Mouse (Mus musculus) layer of hippocampus, adult 9-10 months (tissue): ENCODE results near the gene Efna4.

Source experiments
- DNase-seq: peaks from one replicate; pipeline ENCODE4 v3.0.0; 2022; ENCODE audit warnings: low spot score

Efna4 gene

DNA sequence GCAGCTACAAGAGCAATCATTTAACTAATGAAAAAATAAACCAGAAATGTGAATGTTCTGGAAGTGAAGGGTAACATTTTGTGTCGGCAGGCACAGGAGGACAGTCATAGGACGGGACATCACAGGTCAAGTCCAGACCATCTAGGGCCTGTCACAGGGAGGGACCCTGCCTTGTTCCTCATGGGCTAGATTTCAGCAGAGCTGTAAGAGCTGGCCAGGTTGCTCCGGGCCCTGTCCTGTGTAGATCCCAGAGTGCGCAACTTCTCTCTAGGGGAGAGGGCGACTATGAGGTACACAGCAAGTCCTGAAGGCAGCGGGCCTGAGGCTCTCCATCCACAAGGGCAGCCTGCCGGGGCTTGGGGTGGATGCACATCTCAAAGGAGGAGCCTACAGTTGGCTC is 23.8 kb upstream of the Efna4 start, which contains the start of gene Dcst2:
Gene Dcst2, plus strand, starts transcription at position 301 of the 400 bp plus-strand sequence.
- no peak for DNase-seq

DNA sequence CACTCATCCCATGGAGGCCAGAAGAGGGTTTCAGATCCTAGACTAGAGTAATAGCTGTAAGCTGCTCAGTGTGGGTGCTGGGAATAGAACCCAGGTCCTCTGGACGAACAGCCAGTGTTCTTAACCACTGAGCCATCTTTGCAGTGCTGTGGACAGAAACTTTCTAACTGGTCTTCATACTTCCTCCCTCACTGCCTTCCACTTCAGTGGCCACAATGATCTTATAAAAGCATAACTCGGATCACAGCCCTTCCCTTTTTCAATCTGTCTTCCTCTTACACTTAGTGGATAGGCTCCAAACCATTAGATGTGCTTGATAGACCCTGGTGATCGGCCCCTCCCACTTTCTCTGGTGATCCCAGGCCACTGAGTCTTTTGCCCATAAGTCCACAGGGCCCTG is 22.4 kb upstream of the Efna4 start:
- DNase-seq = no peak

DNA sequence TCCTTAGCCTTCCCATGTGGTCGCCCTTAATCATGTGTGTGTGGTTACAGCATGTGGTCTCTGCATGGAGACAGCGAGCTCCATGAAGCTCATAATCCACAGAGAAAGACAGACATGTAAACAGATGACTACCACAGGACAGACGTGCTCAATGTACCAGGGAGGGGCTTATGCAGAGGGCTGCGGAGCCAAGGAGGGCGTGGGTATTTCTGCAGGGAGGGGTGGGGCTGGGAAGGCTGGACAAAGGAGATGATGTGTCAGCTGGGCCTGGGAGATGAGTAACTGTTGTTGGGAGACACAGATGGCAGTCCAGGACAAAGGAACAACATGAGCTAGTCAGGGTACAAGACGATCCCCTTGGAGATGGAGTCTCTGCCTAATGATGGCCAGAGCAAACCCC is 21.8 kb upstream of the Efna4 start:
- no peak for DNase-seq

DNA sequence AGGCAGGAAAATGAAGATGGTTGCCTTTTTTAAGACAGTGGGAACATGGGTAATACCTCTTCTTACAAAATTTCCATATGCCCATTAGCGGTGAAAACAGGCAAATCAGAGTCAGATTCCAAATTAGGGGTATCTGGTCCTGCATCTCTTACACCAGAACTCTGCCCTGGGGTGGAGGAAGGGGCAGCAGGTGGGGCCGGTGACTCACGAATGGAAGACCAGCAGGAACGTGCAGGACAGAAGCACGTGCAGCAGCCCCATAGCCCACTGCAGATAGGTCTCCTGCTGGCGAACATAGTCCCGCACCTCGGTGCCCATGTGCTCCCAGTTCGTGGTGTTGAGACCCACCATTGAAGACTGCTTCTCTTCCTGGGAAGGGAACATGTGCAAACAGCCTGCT is 18.2 kb upstream of the Efna4 start:
- no peak for DNase-seq

DNA sequence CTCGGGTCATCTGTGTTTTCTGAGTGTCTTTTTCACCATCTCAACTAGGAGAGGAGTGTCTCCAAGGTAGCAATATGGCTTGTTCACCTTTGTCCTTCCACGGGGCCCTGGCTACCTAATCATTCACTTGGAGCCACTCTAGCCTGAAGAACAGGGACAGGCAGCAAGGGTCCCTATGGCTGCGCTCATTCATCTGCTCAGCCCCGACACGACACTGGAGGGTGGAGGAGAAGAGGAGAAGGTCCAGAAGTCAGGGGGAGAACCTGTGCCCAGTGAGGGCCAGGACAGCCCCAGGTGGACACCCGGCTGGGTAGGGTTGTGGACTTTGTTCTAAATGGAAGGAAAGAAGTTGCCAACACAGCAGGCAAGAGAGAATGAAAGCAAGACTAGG is 17.7 kb upstream of the Efna4 start:
- DNase-seq = no peak

DNA sequence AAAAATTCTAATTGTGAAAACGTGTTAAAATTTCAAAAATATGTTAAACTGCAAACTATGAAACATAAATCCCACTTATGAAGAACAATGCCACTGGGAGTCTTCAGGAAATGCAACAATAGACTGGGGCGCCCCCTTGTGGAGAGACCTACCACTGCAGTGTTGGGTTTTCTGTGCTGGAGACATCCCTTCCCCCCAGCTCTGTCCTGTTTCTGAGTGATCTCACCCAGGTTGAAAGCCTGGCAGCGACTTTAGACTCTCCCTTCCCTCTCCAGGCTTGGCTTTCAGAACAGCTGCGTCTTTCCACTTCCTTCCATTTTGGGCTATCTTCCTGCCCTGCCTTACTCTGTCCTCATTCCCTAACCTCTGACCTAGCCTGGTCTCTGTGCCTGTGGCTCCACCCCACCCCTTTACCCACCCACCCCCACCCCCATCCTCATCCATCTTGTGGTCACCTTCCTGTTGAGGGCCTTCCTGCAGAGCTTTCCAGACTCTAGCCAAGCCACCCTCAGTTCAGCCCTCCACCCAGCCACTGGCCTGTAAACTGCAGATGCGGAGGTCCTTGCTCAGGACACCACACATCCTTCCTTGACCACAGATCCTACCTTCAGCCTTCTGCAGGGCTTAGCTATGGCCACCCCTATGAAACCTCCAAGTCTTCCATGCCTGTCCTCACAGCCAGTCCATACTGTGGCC is 17.1 kb upstream of the Efna4 start:
- DNase-seq = peak; percentile 83

DNA sequence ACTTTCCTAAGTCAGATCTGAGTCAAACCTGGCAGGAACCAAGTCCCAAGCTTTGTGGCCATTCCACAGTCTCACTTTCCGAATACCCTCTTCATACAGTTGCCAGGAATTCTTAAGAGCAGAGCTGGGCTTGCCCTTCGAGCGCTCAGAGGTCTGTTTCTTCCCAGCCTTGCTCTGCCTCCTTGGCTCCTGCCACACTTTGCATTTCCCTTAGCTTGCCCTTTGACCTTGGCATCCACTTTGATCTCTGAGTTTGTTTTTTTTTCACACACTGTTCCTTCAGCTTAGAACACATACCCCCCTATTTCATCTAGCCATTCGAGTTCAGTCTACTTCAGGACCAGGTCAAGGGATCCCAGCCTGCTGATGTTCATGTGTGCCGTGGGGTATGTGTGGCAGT is 13.4 kb upstream of the Efna4 start:
- no peak for DNase-seq

DNA sequence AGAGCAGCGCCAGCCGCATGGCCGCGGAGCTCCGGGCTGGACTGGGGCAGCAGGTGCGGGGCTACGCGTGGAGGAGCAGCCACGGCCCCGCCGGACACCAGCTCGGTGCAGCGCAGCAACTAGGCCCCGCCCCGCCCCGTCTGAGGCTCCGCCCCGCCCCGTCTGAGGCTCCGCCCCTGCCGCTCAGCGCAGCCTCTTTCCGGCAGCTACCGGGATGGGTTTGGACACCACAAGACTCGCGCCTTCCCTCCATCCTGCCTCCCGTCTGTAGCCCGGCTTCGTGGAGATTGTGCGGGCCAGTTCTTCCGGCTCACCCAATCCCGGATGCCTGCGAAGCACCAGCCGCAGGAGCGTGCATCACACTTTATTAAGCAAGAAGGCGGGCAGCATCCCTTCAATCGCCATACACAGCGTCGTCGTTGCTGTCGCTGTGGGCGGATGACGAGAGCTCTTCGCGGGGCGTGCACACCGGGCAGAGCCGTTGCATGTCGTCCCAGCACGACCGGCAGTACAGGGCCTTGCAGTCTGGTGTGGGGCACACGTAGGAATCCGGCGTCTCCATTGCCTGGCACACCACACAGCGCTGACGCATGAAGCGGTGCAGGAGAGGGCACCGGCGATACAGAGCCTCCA is 12.2 kb upstream of the Efna4 start, which contains the start of gene Adam15:
Gene Adam15, minus strand, starts transcription at position 128 of the 633 bp plus-strand sequence.
- DNase-seq = peak; percentile 62

DNA sequence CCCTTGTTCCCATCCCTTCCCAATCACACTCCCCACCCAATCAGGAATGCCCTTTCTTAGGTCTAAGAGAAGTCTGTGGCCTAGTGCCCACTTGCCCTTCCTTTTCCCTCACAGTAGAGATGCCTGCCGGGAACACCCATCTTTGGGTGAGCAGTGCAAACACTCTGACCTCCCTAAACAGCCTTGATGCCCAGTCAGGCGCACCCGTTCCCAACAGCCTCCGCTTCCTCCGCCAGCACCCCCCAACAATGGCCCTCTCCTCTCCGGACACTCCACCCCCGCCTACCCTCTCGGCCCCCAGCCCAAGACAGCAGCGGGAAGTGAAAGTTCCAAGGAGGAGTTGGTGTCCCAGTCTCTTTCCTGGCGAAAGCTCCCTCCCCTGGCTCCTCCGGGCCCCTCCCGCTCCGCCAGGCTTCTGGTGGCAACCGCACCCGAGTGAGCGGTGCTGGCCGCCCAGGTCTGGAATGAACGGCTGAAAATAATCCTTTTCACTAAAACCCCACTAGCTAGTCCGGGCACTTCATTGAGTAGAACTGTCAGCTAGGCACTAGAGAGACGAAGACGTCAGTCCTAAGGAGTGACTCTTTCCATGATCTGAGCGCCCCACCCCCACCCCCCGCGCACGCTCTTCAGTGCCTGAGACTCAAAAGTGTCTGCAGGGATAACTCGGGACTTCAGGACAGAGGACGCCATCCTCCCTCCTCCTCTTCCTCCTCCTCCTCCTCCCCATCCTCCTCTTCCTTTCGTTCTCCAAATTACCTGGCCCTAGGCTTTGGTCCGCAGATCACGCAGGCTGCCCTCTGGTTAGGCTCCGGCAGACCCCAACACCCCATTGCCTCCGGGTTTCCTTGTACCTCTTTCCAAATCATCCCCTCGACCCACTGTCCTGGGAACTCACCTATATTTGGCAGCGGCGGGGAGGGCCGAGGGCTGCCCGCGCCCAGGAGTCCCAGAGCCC is 11.4 kb upstream of the Efna4 start:
- DNase-seq = no peak

DNA sequence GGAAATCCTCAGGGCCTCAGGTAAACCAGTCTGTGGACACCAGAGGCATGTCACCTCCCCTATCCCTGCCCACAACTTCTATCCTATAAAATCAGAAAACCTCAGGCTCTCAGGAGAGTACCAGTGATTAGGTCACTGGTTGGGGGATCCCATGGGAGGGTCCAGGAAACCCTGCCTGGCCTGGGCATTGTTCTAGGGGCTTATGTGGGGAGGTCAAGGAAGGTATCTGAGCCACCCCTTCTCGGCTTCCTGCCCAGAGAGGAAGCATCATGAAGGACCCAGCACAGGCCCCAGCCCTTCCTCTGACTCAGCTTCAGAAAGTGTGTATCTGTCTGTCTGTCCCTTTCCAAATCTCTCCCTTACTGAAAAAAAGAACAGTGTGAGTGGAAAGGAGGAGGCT is 10.1 kb upstream of the Efna4 start:
- DNase-seq = no peak

DNA sequence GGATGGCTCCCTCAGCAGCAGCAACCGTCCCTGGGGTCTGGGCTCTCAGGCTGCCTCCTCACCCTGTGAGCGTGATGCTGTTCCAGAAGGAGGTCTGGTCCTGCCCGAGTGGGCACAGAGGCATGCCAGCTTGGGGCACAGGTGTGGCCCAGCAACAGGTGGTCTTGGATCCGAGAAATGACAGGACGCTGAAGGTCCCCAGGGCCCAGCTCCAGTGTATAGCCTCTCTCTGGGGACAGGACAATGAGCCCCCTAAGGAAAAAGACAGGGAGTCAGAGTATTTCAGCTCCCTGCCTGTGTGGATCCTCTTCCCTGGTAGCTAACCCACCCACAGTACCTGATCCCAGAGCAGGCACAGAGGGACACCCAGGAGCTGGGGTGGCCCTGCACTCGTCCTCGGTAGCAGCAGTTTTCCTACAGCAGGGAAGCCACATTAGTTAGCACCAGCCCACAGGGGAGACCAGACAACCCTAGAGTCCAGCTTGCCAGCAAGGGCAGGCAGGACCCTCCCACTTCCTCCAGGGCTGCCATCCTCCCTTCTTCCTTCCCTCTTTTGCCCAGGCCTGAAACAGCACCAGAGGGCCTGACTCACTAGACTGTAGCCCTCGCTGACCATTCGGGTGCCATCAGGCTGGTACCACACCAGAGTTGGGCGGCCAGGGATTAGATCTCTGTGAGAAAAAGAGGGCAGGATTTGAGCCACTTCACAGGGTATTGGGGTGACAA is 9.2 kb upstream of the Efna4 start:
- DNase-seq = no peak

DNA sequence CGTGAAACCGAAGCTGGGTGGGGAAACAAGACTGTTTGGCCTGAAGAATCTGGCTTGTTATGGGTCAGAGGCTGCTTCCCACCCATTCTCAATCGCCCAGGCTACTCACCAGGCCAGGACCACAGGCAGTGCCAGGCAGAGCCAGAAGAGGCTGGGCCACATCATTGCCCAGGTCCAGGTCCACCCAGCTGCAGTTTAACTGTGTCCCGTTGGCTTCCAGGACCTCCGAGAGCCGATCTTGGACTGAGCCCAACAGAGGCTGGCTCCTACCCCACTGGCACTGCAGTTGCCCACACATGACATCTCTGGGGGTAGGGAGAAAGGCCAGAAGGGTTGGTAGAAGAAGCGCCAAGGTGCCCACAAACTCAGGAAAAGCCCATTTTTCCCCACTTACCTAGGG is 5.5 kb upstream of the Efna4 start:
- DNase-seq = no peak

DNA sequence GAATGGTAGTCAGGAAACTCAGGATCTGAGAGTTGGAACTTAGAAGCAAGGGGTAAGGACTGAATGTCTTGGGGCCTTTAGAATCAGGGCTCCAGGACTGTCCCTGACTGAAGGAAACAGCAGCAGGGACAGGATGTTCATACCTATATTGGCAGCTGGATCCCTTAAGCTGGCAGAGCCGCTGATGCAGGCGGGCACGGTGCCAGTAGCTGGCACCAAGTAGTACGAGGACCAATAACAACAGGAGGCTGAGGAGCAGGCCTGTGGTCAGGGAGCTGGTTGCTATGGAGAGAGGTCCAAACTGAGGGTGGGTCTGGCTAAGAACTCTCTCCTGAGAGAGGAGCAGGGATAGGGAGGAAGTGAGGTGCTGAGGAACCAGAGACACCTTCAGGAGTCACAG is 4.0 kb upstream of the Efna4 start:
- no peak for DNase-seq

DNA sequence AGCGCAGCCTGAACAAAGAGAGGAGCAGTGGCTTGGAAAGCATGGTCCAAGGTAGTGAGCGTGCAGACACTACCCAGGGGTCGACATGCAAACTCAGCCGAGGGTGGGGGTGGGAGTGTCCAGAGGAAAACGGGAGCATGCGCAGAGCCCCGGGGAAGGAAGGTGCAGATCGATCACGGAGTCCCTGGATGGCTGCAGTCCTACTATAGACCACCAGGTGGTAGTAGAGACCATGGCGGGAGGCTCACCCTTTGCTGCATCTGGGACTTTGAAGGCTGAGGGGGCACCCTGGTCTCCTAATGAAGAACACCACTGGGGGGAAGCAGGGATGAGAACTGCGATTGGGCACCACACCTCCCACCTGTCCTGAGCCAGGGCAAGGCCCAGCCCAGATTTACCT is 2.6 kb upstream of the Efna4 start:
- no peak for DNase-seq

DNA sequence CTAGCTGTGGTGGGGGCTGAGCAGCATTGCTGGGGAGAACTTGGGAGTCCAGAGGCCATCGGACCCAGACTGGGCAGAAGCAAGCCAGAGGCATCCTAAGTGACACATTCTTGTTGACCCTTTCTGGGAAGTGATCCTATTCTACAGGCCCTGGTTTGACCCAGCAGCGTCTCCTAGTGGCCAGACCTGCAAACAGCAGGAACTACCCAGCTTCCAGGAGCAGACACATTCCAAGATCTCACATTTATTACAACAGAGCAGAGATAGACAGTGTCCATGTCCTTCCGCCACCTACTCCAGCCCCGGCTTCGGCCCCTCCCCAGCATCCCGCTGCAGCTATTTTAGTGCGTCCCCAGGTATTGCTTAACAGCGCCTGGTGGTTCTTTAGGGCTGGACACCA is 1.6 kb upstream of the Efna4 start:
- DNase-seq = no peak

DNA sequence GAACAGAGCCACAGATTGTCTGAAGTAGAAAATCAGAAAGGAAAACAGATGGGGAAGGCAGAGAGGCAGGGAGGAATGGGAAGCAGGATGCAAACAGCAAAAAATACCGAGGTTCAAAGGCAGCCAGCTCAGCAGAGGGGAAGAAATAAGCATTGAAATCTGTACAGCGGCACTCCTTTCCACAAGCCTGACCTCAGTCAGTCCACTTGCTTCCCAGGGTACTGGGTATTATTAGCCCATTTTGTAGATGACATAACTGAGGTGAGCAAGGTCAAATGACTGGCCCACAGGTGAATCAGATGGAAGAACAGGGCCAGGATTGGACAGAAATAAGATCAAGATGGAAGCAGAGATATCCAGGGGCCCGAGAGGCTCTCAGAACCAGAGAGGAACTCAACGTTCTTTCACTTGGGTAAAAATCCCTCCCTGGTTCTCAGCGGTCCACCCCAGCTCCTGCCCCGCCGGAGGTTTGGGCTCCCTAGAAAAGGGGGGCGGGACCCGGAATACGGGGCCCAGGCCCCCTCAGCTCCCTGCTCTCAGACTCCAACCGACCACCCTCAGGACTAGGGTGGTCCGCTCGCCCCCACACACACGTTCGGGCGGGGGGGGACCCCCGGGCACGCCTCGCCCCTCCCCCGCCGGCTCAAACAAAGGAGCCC is 637 bp downstream of the Efna4 start:
- DNase-seq = no peak

DNA sequence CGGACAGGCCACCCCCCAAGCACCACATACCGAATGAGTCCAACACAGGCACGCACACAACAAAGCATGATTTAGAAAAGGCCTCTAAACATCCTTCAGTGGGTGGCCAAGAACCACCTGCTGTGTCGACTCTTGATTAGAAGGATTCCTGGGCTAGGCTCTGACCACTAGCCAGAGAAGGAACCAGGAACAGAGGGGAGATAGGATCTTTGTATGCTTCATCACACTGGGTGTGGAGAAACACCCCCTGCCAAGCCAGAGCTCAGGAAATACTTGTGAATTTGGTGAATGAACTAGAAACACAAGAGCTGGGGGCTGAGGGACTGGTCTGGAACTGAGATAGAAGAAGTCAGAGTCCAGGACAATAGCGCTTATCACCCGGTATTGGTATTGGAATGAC is 1.3 kb downstream of the Efna4 start:
- DNase-seq = no peak

DNA sequence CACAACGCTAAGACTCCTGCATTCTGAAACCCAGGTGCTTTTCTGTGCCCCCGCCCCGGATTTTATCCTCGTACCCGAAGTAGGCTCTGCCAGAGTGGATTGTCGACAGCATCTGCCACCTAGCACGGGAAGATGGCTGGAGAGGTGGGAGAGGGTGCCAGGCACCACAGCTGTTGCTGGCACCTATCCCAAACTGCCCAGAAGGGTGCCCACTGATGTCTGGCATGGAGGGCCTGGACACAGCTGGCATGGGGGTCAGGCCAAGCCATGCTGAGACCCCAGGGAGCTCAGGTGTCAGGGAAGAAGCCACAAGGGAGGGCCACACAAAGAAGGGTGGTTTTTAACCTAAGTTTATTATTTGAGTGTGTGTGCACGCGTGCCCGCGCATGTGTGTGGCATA is 4.8 kb downstream of the Efna4 start:
- no peak for DNase-seq

DNA sequence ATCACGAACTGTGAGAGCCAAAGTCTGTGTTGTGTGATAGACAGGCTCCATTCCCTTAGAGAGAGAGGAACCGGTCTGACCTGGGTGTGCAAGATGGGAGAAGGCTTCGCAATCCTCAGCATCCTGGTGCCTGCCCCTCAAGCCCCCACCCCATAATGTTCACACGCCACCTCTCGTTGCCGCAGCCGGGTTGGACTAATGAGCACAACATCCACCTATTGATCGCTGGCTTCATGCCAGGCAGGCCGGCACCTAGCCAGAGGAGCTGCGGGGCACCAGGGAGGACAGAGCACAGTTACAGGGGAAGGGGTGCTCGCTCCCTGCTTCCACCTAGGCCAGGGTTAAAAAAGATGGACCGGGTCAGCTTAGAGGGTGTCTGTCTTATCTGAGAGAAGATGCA is 5.4 kb downstream of the Efna4 start:
- DNase-seq = no peak

DNA sequence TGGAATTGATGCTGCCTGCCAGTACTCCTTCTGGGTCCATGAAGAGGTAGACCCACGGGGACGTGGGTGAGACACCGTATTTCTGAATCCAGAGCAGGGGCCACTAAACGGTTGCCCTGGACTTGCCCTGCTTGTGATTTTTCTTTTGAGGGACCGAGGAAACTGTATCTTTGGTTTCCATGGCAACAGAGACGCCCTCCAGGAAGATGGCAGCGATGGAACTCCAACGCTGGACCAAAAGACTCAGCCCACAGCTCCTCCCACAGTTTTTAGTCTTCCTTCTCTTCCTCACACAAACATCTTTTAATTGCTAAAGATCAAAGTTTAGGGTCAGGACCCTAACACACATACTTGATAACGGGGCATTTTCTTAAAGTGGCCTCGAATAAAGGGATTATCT is 5.8 kb downstream of the Efna4 start:
- DNase-seq = no peak

DNA sequence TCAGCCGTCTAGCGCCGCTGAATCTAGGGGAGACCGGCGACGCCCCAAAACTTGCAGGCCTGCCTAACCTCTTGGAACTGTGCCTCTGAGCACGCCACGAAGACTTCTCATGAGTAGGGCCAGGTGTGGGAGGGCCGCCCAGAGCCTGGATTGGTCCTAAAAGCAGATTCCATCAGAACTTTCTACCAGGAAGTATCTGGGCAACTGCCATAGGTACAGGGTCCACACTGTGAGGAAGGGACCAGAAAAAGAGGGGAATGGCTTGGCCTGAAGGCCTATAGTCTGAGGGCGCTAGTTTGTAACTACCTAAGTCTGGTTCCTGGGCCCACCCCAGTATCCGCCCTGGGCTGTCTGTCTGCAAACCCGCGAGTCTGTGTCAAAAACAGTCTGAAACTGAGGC is 6.3 kb downstream of the Efna4 start:
- DNase-seq = no peak

DNA sequence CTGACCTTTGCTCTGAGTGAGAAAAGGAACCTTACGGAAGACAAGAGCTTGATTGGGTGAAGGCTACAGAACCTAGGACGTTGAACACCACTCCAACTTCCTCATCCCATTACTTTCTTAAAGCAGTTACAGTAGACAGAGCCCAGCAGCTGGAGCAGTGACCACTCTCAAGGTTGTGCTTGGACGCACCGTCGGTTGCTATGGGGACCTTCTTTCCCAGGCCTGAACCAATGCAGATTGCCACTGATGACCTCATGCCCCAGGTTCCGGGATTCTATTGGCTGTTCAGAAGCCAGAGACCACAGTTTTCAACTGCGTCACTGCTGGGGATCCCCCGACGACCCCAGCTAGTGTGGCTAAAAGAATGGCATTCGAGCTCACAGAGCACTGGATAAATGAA is 6.9 kb downstream of the Efna4 start:
- DNase-seq = no peak
